Mouse (Mus musculus): ENCODE measurements around the gene Igf2bp3. TPM values are rescaled to one million over a fixed set of nuclear protein-coding genes. Genes with fewer than 3 reads are reported as not detected.

The Igf2bp3 gene
- total RNA-seq, 4 experiments from 2014 or later, result not detected

- no peak for DNase-seq (ENCODE audit: low spot score)
These were observed 4.3 kb upstream of the Igf2bp3 start for GRCm38 (mm10) chr6:49219001-49219560.

- no peak for DNase-seq (ENCODE audit: low spot score)
These were observed 3.6 kb upstream of the Igf2bp3 start for GRCm38 (mm10) chr6:49218275-49218802.

DNA sequence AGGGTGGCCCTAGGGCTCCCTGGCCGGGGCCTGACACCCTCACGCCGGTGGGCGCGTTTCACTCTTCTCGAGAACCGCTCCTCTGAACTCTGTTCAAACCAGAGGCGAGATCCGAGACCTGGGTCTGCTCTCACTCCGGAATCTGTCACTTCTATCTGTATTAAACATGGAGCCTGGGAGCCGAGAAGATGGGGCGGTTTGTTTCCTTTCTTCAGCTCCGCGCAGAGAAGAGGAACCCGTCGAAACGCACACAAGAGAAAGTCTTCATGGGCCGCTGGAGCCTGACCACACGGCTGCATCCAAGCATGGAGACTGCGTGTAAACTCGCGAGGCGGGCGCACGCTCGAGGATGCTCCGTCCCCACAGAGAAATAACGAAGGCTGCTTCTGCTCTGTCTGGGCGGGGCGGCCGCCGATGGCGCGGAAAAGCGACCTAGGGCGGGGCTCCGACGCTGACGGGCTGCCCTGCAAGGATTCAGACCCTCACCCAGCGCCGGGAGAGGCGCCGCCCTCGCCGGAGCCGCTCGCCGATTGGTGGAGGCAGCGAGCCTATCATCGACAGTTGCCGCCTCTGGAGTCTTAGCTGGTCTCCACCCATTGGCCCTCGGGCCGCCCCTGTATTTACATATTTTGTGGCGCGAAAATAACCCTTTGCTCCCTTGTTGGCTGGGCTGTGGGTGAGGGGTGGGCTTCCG lies 3.0 kb upstream of the Igf2bp3 start:
- DNase-seq (ENCODE audit: low spot score), result no peak

DNA sequence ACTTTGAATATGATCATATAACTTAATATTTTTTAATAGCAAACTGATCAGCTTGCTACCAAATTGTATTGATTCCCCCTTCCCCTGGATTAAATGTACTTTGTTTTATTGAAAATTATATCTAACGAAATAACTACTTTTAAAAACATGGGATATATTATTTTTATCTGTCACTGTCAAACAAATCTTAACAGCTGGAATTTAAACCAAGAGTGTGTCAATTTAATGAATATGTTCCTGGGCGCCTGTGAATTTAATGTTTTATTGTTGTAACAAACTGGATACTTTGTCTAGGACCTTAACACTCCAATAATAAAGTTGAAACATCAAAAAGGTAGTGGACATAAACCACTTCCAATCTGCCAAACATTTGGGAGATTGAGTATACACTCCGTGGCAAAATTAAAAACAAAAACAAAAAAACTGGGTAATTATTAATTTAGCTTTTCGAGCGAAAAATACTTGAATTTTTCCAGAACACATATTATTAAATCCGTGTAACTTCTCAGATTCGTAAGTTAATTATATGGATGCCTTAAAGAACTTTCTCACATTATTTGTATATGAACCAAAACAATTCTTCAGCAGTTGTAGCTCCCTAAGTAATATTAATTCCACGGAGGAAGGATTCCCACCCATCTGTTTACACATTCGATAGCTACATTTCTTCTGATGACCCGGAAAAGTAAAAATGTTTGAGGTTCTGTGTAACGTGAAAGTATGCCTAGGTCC lies 2.2 kb upstream of the Igf2bp3 start:
- DNase-seq (ENCODE audit: low spot score), result peak; percentile 29

DNA sequence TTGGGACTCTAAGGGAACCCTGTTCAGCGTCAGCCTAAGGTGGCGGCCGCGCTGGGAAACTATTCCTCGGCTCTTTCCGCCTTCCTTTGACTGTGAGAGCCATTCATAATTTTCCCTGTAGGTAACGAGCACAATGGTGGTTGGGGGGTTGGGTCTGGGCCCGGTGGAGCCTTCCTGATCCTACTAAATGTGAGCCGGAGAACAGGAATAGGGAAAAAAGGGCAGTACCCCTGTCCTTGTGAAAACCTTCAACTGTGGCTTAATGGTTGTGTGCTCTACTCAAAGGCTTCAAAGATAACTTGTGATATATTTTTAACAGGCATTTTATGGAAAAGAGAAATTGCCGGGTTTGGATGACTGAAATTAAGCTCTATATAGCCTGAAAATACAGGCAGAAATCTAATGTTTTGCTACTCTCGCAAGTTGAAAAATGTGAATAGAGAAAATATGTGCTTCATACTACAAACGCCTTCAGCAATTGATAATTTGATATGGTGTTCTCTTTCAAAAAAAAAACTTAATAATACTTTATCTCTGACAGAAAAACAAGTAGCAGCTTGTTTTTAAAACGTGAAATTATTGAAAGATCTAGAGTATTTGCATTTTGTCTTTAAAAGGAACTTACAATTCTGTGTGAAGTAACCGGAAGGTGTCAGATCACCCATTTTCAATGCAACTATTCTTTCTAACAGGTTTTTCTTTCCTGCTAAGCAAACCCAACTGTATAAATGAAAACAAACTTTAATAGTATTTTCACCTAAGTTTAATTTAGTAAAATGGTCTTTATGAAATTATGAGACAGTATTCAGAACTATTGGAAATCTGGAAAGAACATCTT lies 1.2 kb upstream of the Igf2bp3 start:
- DNase-seq (ENCODE audit: low spot score), result no peak

DNA sequence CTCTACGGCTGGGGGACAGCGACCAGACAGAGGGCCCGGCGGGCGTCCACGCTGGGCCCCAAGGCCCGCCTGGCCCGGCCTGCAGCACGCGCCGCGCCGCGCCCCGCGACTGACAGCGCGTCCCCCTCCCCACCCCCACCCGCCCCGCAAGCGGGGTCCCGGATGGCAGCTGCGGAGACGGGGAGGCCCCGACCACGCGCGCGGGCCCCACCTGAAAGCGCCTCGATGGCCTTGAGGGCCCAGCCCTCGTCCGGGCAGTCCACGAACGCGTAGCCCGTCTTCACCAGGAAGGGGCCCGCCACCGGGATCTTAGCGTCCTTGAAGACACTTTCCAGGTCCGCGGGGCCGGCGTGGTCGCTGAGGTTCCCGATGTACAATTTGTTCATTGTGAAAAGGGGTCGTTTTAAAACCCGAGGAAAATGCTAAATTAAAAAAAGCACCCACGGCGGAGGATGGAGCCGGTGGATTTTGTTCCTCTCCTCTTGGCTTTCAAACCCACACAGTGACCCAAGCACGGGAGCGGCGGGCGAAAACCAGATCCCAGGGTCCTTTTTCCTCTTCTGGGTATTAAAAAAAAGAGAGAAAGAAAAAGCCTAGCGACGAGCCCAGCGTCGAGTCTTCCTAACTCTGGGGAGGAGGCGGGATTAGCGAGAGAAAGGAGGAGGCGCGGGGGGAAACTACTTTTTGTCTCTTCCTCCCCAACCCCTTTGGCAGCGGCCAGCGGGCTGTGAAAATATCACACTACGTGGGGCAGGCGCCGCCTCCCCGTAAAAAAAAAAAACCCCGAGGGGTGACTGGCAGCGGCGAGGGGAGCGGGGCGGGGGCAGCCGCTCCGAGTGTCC lies 450 bp downstream of the Igf2bp3 start:
- no peak for DNase-seq (ENCODE audit: low spot score)

- DNase-seq (ENCODE audit: low spot score), result no peak
These were observed 1.1 kb downstream of the Igf2bp3 start for GRCm38 (mm10) chr6:49213581-49214085.

DNA sequence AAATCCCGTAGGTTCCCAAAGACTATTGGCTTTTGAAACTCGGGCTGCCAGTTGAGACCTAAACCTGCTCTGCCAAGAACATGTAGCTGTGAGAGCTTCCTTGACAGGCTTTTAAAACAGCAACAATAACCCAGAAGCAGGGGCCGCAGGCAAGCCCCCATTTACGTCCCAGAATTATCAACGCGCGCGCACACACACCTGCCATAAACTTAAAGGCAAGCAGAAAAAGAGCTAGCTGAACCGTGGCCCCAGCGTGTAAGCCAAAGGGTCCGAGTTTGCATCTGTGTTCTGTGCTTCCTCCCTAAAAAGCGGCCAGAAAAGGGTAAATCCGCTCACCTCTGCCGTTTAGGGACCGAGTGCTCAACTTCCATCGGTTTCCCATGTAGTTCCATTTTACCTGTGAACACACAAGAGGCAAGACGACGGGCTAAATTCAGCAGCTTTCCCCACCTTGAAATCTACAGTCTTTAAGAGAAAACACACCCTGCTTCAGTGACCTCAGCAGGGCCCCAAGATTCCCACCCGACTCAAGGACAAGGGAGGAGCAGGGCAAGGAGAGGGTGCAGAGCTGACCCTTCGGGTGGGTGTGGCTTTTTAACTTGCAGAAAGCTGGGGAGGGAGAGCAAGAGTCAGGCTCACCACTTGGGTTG lies 1.7 kb downstream of the Igf2bp3 start:
- no peak for DNase-seq (ENCODE audit: low spot score)

- DNase-seq (ENCODE audit: low spot score), result no peak
These were observed 2.6 kb downstream of the Igf2bp3 start for GRCm38 (mm10) chr6:49212141-49212540.

DNA sequence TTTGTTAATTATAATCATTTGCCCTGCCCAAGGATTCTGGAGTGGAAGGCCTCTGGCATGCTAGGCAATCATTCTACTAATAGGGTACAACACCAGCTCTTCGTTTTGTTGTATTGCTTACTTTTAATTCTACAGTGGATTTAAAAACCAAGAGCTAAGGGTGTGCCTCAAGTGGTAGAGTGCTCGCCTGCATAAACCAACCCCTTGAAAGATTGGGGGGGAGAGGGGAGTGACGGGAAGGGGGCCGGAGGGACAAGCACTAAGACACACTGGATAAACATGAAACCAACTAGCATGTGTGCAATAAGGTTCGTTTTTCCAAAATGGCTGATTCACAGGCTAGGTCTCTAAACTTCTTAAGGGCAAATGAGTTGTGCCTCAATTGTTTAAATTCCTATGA lies 3.2 kb downstream of the Igf2bp3 start:
- no peak for DNase-seq (ENCODE audit: low spot score)

GRCm38 (mm10) chr6:49209881-49210854 lies 4.6 kb downstream of the Igf2bp3 start:
- no peak for DNase-seq (ENCODE audit: low spot score)

- DNase-seq (ENCODE audit: low spot score), result no peak
These were observed 5.8 kb downstream of the Igf2bp3 start for GRCm38 (mm10) chr6:49208935-49209334.

DNA sequence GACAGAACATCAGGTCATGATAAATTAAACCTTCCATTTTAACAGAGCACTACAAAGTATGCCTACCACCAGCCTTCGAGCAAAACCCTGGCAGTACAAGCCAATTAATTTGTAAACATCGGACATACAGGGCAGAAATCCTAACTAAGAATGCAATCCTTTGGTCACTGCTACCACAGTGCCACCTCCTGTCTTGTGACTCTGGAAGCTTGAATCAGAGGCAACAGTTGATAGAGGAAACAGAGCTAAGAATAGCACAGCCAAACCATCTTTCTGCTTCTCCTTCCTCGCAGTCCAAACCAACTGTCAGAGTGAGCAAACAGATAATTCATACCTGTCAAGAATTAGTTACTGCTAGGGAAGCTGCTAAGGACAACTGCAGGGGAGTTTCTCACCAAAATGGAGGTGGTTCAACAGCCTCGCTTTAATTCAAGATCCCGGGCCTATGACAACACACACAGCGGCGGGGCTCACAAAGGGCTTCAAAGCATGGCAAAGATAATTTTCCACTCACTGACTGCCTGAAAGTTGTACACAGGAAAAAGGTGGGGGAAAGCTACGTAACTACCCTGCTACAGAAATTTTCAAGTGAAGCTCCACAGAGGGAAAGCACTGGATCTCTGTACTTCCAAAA lies 6.3 kb downstream of the Igf2bp3 start:
- DNase-seq (ENCODE audit: low spot score), result no peak

GRCm38 (mm10) chr6:49206416-49206815 lies 8.3 kb downstream of the Igf2bp3 start:
- DNase-seq (ENCODE audit: low spot score), result no peak

GRCm38 (mm10) chr6:49195188-49195587 lies 19.6 kb downstream of the Igf2bp3 start:
- DNase-seq (ENCODE audit: low spot score), result no peak

DNA sequence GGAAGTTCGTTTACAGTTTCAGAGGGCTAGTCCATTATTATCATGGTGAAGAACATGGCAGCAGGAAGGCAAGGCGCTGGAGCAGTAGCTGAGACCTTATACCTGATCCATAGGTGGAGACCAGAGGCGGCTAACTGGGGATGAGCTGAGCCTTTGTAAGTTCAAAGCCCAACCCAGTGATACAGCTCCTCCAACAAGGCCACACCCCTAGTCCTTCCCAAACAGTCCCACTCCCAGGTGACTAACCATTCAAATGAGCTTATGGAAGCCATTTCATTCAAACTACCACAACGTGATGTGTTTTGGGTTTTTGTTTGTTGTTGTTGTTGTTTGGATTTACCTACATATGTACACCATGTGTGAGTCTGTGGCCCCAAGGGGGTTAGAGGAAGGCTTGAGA lies 20.2 kb downstream of the Igf2bp3 start:
- DNase-seq (ENCODE audit: low spot score), result no peak

DNA sequence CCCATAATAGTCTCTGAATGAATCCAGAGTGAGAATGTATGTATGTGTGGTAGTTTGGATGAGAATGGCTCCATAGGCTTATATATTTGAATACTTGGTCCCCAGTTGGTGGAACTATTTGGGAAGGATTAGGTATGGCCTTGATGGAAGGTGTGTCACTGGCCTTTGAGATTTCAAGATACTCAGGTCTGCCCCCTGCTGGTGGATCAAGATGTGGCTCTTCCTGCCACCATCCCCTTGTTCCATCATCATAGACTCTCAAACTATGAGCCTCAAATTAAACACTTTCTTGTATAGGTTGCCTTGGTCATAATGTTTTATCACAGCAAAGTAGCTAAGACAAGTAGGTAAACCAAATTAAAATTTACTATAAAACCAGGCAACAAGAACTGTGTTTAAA lies 25.4 kb downstream of the Igf2bp3 start:
- DNase-seq (ENCODE audit: low spot score), result no peak

DNA sequence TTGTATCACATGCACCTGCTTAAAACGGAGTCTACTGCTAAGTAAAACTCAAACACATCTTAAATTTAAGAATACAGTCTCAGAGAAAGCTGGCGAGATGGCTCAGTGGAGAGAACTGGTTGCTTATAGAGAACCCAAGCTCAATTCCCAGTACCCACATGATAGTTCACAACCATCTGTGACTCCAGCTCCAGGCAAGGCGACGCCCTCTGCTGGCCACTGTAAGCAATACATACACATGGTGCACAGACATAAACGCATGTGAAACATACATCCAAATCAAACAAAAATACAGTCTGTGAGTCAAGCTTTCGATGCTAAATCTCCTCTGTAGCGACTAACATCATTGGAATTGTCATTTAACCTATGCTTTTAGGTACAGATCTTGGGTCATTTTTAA lies 27.5 kb downstream of the Igf2bp3 start:
- DNase-seq (ENCODE audit: low spot score), result no peak

Data from heart, adult 8-10 months (tissue).